8 mouse cellular contexts compared by ENCODE assay signal in the genomic region with DNA sequence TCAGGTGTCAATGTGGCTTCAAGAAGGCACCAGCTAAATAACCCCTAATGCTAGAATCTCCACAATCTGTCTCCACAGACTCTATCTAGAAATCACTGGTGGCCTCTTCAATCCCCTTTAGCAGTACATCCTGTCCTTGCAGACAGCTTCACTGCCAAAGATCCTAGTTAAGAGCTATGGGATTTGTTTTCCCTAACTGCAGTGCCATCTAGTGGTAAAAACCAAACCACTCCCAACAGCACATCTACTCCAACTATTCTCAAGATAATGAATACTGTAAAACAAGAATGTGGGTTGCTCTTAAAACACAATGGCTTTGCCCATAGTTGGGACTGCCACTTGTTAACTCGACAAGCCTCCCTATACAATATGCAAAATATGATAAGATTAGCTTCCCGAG.
DNase-seq lines count a peak whose midpoint lies in the region; ATAC-seq and TF ChIP-seq lines count a peak whose summit lies in the region.

No protein-coding gene starts in this region.

- 39% methylated on average over 2 of the region's 2 CpGs for WGBS in kidney, embryonic 15.5 days
- 33% methylated on average over 2 of the region's 2 CpGs for WGBS in limb, embryonic 14.5 days
- WGBS in neural tube, embryonic 13.5 days = 43% methylated on average over 2 of the region's 2 CpGs

- no peak for TF ChIP-seq POLR2A in limb, embryonic 14.5 days (IDR thresholded peaks at IDR 0.05; ENCODE audit: borderline replicate concordance, extremely low read depth, insufficient read depth, insufficient read length)

- no peak overlapping the region for H3K4me2 ChIP-seq in kidney, embryonic 15.5 days
- no peak overlapping the region for H3K4me2 ChIP-seq in limb, embryonic 14.5 days (replicated peaks; ENCODE audit: low read depth, low read length, severe bottlenecking)
- no peak overlapping the region for H3K4me2 ChIP-seq in neural tube, embryonic 13.5 days

- H3K9ac ChIP-seq in kidney, embryonic 15.5 days = no peak overlapping the region
- H3K9ac ChIP-seq in limb, embryonic 14.5 days (ENCODE audit: low read depth, low read length, severe bottlenecking) = no peak overlapping the region
- H3K9ac ChIP-seq in neural tube, embryonic 13.5 days = no peak overlapping the region

- ATAC-seq in granulocyte monocyte progenitor cell, adult 5-6 weeks (replicated peaks; ENCODE audit: poor library complexity, severe bottlenecking) = peak; percentile 59
- peak; percentile 77; the same call in 1 of the 2 replicates for ATAC-seq in kidney, embryonic 15.5 days (replicated peaks; ENCODE audit: low FRiP score)
- peak; percentile 71; the same call in 1 of the 2 replicates for ATAC-seq in limb, embryonic 14.5 days (ENCODE audit: low FRiP score, low read depth)
- peak; percentile 83; the same call in 1 of the 2 replicates for ATAC-seq in neural tube, embryonic 13.5 days (ENCODE audit: low read depth)
- no peak for ATAC-seq in monocyte, adult 5-6 weeks (replicated peaks; ENCODE audit: insufficient number of reproducible peaks, low FRiP score, low TSS enrichment, poor library complexity, severe bottlenecking)

- H3K4me3 ChIP-seq in kidney, embryonic 15.5 days (replicated peaks) = no peak overlapping the region
- H3K4me3 ChIP-seq in limb, embryonic 14.5 days (replicated peaks; ENCODE audit: low read length) = no peak overlapping the region
- no peak overlapping the region for H3K4me3 ChIP-seq in neural tube, embryonic 13.5 days

- no peaks in the 10 kb centered on the region for H3K27me3 ChIP-seq in kidney, embryonic 15.5 days
- no peaks in the 10 kb centered on the region for H3K27me3 ChIP-seq in limb, embryonic 14.5 days (ENCODE audit: control insufficient read depth, insufficient read depth, low read length)
- H3K27me3 ChIP-seq in neural tube, embryonic 13.5 days = no peaks in the 10 kb centered on the region

- H3K27ac ChIP-seq in kidney, embryonic 15.5 days = no peak overlapping the region
- no peak overlapping the region for H3K27ac ChIP-seq in limb, embryonic 14.5 days (replicated peaks; ENCODE audit: low read depth, low read length)
- H3K27ac ChIP-seq in neural tube, embryonic 13.5 days (replicated peaks) = no peak overlapping the region

- peak; percentile 56 for DNase-seq in right cerebral cortex, adult 18-20 months
- no peak for DNase-seq in right cerebral cortex, postnatal 14 days
- DNase-seq in cerebellum, postnatal 10 days = peak; percentile 79 to 89
- peak; percentile 75 for DNase-seq in limb, embryonic 14.5 days (ENCODE audit: low spot score)

- no peaks in the 10 kb centered on the region for H3K4me1 ChIP-seq in kidney, embryonic 15.5 days
- no peaks in the 10 kb centered on the region for H3K4me1 ChIP-seq in limb, embryonic 14.5 days (ENCODE audit: control insufficient read depth, insufficient read depth, low read length)
- H3K4me1 ChIP-seq in neural tube, embryonic 13.5 days (replicated peaks) = no peaks in the 10 kb centered on the region

- H3K9me3 ChIP-seq in kidney, embryonic 15.5 days (replicated peaks) = no peaks in the 10 kb centered on the region
- no peaks in the 10 kb centered on the region for H3K9me3 ChIP-seq in limb, embryonic 14.5 days (ENCODE audit: control insufficient read depth, low read length)
- H3K9me3 ChIP-seq in neural tube, embryonic 13.5 days = no peaks in the 10 kb centered on the region

- H3K36me3 ChIP-seq in kidney, embryonic 15.5 days = no peaks in the 10 kb centered on the region
- no peaks in the 10 kb centered on the region for H3K36me3 ChIP-seq in limb, embryonic 14.5 days (ENCODE audit: control insufficient read depth, insufficient read depth, low read length)
- H3K36me3 ChIP-seq in neural tube, embryonic 13.5 days = no peaks in the 10 kb centered on the region
